Mouse (Mus musculus) v-Abl transformed pro-B cells (cell line): ENCODE measurements around the gene Vmn1r165.
"Not testable (repeated sequence)": the region's sequence is repeated elsewhere in the genome, so short reads cannot be mapped to it uniquely, and the experiment has no call there.

Source experiments
- in situ Hi-C, 2 experiments: fragments of 400-800 bp; cut with MboI; formaldehyde crosslinking; loops; one replicate each; pipeline ENCODE4 v1.15.1; 2025; ENCODE audit not compliant: unreplicated experiment in 2 of 2

The Vmn1r165 gene

DNA sequence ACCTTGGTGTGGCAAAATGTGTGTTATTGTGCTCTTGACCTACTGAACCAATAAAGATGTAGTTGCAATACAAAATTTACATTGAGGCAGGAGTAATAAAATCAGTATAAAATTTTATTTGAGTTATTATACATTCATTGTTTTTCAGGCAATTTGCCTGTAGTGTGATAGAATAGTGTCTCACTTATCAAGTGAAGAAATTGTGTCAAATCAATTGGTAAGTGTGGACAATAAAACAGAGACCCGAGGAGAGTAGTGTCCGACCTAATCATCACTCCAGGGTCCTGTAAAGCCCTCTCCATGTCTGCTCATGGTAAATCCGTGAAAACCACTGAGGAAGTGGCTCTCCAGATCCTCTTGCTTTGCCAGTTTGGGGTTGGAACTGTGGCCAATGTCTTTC is at the start of gene Vmn1r165:
Vmn1r165 (plus strand) TSS at position 301 of the 400 bp plus-strand sequence.
- in situ Hi-C loops: not testable (repeated sequence)

DNA sequence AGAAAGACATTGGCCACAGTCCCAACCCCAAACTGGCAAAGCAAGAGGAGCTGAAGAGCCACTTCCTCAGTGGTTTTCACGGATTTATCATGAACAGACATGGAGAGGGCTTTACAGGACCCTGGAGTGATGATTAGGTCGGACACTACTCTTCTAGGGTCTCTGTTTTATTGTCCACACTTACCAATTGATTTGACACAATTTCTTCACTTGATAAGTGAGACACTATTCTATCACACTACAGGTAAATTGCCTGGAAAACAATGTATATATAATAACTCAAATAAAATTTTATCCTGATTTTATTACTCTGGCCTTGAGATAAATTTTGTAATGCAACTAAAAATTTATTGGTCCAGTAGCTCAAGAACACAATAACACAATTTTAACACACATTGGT is 34.5 kb downstream of the Vmn1r165 start, which contains the start of gene Vmn1r166:
Vmn1r166 (minus strand) TSS at position 101 of the 400 bp plus-strand sequence.
- in situ Hi-C loops: not testable (repeated sequence)
